Mouse (Mus musculus) CH12.LX (cell line): ENCODE data around the gene Pld1.

Experiments used
- CTCF ChIP-seq, 2 experiments: IDR thresholded peaks in 1 of 2; conservative IDR thresholded peaks in 1 of 2; 2 replicates each; pipeline ENCODE4 v1.5.1; 2011 to 2012; ENCODE audit warnings: low read depth in 2 of 2, low read length in 2 of 2, improper control_type of control experiment in 1 of 2, inconsistent platforms in 1 of 2, mild to moderate bottlenecking in 1 of 2, moderate library complexity in 1 of 2
- EP300 ChIP-seq: IDR thresholded peaks from 2 replicates; pipeline ENCODE4 v1.6.1; 2011; ENCODE audit warnings: low read length, improper control_type of control experiment
- KAT2A ChIP-seq: IDR thresholded peaks from 2 replicates; pipeline ENCODE4 v1.6.1; 2012; ENCODE audit warnings: low read length, improper control_type of control experiment, inconsistent platforms; ENCODE audit not compliant: insufficient replicate concordance
- MXI1 ChIP-seq: IDR thresholded peaks from 2 replicates; pipeline ENCODE4 v1.6.1; 2011; ENCODE audit warnings: mild to moderate bottlenecking, low read depth, low read length, improper control_type of control experiment
- POLR2A ChIP-seq: IDR thresholded peaks from 2 replicates; pipeline ENCODE4 v1.6.1; 2011; ENCODE audit warnings: low read depth, mild to moderate bottlenecking, improper control_type of control experiment, low read length

DNA sequence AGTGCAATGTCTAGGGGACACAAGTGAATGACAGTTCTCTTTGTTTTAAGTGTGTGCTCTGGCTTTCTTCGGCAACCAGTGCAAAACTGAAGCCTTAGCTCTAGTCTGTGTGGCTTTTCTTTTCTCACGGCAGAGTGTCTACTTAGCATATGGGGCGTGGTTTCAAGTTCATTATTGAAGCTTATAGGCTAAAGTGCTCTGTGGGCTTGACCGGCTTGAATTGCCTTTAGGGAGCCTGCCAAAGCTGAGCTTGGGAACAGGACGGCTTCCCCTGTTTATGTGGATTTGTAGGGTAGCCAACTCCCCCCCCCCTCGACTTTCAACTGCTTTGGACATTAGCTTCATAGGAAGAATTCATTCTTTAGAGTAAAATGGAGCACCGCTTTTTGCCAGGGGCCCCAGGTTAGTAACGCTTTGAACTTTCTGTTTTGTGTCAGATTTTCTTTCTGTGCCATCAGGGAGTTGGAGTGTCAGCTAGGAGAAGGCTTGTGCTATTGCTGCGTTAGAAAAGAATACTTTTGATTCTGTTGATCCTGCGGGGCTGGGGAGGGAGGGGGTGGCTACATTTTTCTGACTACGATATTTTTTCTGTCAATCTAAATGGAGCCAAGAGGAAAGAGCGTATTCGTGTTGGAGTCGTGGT, 45.6 kb downstream of the Pld1 start:
- TF ChIP-seq KAT2A = no peak
- no peak for TF ChIP-seq CTCF (conservative IDR thresholded peaks at IDR 0.05 in 1 of 2, IDR thresholded peaks at IDR 0.05 in 1 of 2; ENCODE audit: low read depth in 2 of 2, low read length in 2 of 2)
- no peak for TF ChIP-seq MXI1
- TF ChIP-seq EP300 = no peak
- TF ChIP-seq POLR2A = no peak
